Mouse (Mus musculus): ENCODE data around the gene Heyl.
"Not testable (repeated sequence)": the region's sequence is repeated elsewhere in the genome, so short reads cannot be mapped to it uniquely, and the experiment has no call there.

- TF ChIP-seq POLR2A (IDR thresholded peaks at IDR 0.05; ENCODE audit: insufficient read length, low read depth); POLR2AphosphoS2 (IDR thresholded peaks at IDR 0.05; ENCODE audit: insufficient read length, low read depth); USF1 (IDR thresholded peaks at IDR 0.05; ENCODE audit: low read depth); E2F4 (IDR thresholded peaks at IDR 0.05; ENCODE audit: insufficient read depth); MYOD1 (IDR thresholded peaks at IDR 0.05; ENCODE audit: control insufficient read depth in 1 of 3, insufficient read length in 2 of 3, low read depth in 2 of 3); TCF12 (IDR thresholded peaks at IDR 0.05; ENCODE audit: insufficient read depth, poor library complexity, severe bottlenecking); MYOG (IDR thresholded peaks at IDR 0.05; ENCODE audit: control insufficient read depth in 1 of 3, insufficient read depth in 1 of 3, insufficient read length in 2 of 3, low read depth in 2 of 3); MAX (IDR thresholded peaks at IDR 0.05; ENCODE audit: low read depth); CEBPB (IDR thresholded peaks at IDR 0.05; ENCODE audit: insufficient read depth, poor library complexity, severe bottlenecking); REST (IDR thresholded peaks at IDR 0.05; ENCODE audit: insufficient read depth, insufficient read length): not testable (repeated sequence)
Observed at GRCm38 (mm10) chr4:123282915-123283674, 49.7 kb downstream of the Heyl start.
